Mouse (Mus musculus): ENCODE data around the gene Eya2. TPM values are rescaled to one million over a fixed set of nuclear protein-coding genes. Genes with fewer than 3 reads are reported as not detected.

The Eya2 gene
- polyA plus RNA-seq, 1 experiment: 2.4 TPM

GRCm38 (mm10) chr2:165691016-165691415, 96.2 kb downstream of the Eya2 start:
- Histone ChIP-seq H3K27ac (ENCODE audit: control insufficient read depth, insufficient read depth, low read depth, low read length, poor library complexity) (no peak overlapping the region), H3K4me1 (ENCODE audit: control insufficient read depth, insufficient read depth, low read length) (no peaks in the 10 kb centered on the region), H3K4me3 (replicated peaks; ENCODE audit: control insufficient read depth, low read depth, low read length) (no peak overlapping the region)
- TF ChIP-seq POLR2A (IDR thresholded peaks at IDR 0.05; ENCODE audit: borderline replicate concordance, control insufficient read depth, low read depth, low read length): no peak
- no peak for TF ChIP-seq CTCF (IDR thresholded peaks at IDR 0.05; ENCODE audit: control insufficient read depth, insufficient read depth, low read length)
- WGBS: 67% methylated on average over 3 of the region's 3 CpGs

GRCm38 (mm10) chr2:165692944-165693660, 98.3 kb downstream of the Eya2 start:
- Histone ChIP-seq H3K4me3 (replicated peaks; ENCODE audit: control insufficient read depth, low read depth, low read length) (no peak overlapping the region), H3K27ac (ENCODE audit: control insufficient read depth, insufficient read depth, low read depth, low read length, poor library complexity) (no peak overlapping the region), H3K4me1 (ENCODE audit: control insufficient read depth, insufficient read depth, low read length) (no peaks in the 10 kb centered on the region)
- TF ChIP-seq POLR2A (IDR thresholded peaks at IDR 0.05; ENCODE audit: borderline replicate concordance, control insufficient read depth, low read depth, low read length): no peak
- TF ChIP-seq CTCF (IDR thresholded peaks at IDR 0.05; ENCODE audit: control insufficient read depth, insufficient read depth, low read length): peak; percentile 36; the same call in 1 of the 2 replicates
- WGBS: 10% methylated on average over 4 of the region's 4 CpGs

- TF ChIP-seq POLR2A (IDR thresholded peaks at IDR 0.05; ENCODE audit: borderline replicate concordance, control insufficient read depth, low read depth, low read length): no peak
- TF ChIP-seq CTCF (IDR thresholded peaks at IDR 0.05; ENCODE audit: control insufficient read depth, insufficient read depth, low read length): no peak
- no peak overlapping the region for H3K27ac ChIP-seq (ENCODE audit: control insufficient read depth, insufficient read depth, low read depth, low read length, poor library complexity)
- H3K4me3 ChIP-seq (replicated peaks; ENCODE audit: control insufficient read depth, low read depth, low read length): no peak overlapping the region
- 87% methylated on average over 6 of the region's 6 CpGs for WGBS
- H3K4me1 ChIP-seq (ENCODE audit: control insufficient read depth, insufficient read depth, low read length): no peaks in the 10 kb centered on the region
These were observed 99.9 kb downstream of the Eya2 start for GRCm38 (mm10) chr2:165694767-165695166.

DNA sequence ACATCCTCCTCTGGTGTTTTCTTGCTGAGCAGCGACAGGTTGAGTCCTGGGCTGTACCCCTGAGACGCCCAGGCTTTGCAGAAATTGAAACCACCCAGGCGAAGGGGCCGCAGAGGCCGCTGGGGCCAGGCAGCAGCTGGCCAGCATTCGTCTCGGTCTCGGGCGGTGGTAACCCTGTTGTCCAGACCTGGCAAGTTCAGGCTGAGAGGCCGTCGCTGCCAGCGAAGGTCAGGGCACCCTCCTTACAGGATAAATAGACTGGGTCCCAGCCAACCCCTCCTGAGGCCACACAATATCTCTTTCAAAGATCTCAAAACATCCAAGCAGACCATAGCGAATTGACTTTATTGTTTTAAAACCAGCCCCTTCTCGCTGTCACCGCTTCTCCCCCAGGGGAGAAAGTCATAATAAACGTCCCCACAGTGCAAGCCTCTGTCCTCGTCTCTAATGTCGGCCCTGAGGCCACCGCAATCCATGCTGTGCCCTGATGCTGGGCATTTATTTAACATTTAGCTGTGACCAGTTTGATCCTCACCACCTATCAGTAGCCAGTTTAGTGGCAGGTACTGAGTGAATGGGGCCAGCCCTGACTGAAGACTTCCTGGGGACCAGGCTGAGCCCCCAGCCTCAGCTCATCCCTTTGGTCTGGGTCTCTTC, 105.5 kb downstream of the Eya2 start:
- WGBS: 86% methylated on average over 19 of the region's 19 CpGs
- H3K27ac ChIP-seq (ENCODE audit: control insufficient read depth, insufficient read depth, low read depth, low read length, poor library complexity): no peak overlapping the region
- no peak overlapping the region for H3K4me3 ChIP-seq (replicated peaks; ENCODE audit: control insufficient read depth, low read depth, low read length)
- no peak for TF ChIP-seq POLR2A (IDR thresholded peaks at IDR 0.05; ENCODE audit: borderline replicate concordance, control insufficient read depth, low read depth, low read length)
- no peak for TF ChIP-seq CTCF (IDR thresholded peaks at IDR 0.05; ENCODE audit: control insufficient read depth, insufficient read depth, low read length)
- no peaks in the 10 kb centered on the region; the same call in 1 of the 2 replicates for H3K4me1 ChIP-seq (ENCODE audit: control insufficient read depth, insufficient read depth, low read length)

DNA sequence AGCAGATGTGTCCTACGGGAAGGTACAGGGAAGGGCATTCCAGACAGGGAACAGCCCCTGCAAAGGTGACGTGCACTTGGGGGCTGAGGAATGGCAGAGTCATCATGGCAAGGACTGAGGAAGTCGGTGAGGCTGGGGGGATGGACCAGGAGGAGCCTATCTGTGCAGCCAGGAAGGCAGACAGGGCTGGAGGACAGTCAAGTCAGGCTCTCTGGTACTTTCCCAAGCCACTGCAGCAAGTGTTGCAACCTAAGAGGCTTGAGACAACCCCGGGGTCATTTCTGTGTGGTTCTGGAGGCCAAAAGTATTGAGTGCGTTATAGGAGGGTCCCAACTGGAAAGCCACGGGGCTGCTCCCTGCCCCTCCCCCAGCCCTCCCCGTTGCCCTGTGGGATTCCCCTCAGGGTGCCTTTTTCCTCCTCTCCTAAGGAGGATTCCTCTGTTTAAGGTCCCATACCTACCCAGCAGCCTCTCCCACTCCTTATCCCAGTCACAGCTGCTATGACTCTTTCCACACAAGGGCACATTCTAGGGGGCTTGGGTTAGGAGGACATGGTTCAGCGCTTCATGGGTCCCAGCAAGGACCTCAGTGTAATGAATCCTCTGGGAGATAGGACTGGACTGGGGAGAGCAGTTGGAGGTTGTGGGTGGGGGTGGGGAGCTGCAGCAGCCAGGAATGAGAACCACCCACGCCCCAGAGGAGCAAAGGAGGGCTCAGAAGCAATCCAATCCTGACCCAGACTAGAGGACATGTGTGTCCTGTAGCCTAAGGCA, 108.4 kb downstream of the Eya2 start:
- 56% methylated on average over 9 of the region's 9 CpGs for WGBS

DNA sequence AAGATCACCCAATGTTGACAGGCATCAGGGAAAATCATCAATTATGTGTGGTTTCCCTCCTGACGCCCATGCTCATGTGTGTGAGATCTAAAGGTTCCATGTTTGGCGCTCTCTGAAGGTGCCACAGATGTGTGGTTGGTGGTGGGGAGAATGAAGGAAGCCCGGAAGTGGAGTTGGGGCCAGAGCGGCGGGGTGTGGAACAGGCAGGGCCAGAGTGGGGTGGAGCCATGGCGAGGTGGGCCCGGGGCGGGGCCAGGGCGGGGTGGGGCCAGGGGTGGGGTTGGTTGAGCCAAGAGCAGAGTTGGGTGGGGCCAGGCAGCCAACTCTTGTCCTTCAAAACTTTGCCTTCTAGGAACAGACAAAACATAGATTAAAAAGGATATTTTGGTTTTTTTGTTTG, 113.4 kb downstream of the Eya2 start:
- 64% methylated on average over 9 of the region's 9 CpGs for WGBS
- H3K4me1 ChIP-seq (ENCODE audit: control insufficient read depth, insufficient read depth, low read length): no peaks in the 10 kb centered on the region; the same call in 1 of the 2 replicates
- TF ChIP-seq POLR2A (IDR thresholded peaks at IDR 0.05; ENCODE audit: borderline replicate concordance, control insufficient read depth, low read depth, low read length) (no peak), CTCF (IDR thresholded peaks at IDR 0.05; ENCODE audit: control insufficient read depth, insufficient read depth, low read length) (no peak)
- no peak overlapping the region for H3K27ac ChIP-seq (ENCODE audit: control insufficient read depth, insufficient read depth, low read depth, low read length, poor library complexity)
- no peak overlapping the region for H3K4me3 ChIP-seq (replicated peaks; ENCODE audit: control insufficient read depth, low read depth, low read length)

More for the DNA sequence above, 108.4 kb downstream of the Eya2 start:
- Histone ChIP-seq H3K27ac (ENCODE audit: control insufficient read depth, insufficient read depth, low read depth, low read length, poor library complexity) (no peak overlapping the region), H3K4me3 (replicated peaks; ENCODE audit: control insufficient read depth, low read depth, low read length) (no peak overlapping the region), H3K4me1 (ENCODE audit: control insufficient read depth, insufficient read depth, low read length) (no peaks in the 10 kb centered on the region; the same call in 1 of the 2 replicates)
- TF ChIP-seq POLR2A (IDR thresholded peaks at IDR 0.05; ENCODE audit: borderline replicate concordance, control insufficient read depth, low read depth, low read length): no peak
- TF ChIP-seq CTCF (IDR thresholded peaks at IDR 0.05; ENCODE audit: control insufficient read depth, insufficient read depth, low read length): no peak

GRCm38 (mm10) chr2:165716688-165717087, 121.9 kb downstream of the Eya2 start:
- no peak overlapping the region for H3K27ac ChIP-seq (ENCODE audit: control insufficient read depth, insufficient read depth, low read depth, low read length, poor library complexity)
- 79% methylated on average over 6 of the region's 6 CpGs for WGBS
- TF ChIP-seq CTCF (IDR thresholded peaks at IDR 0.05; ENCODE audit: control insufficient read depth, insufficient read depth, low read length) (peak; percentile 54), POLR2A (IDR thresholded peaks at IDR 0.05; ENCODE audit: borderline replicate concordance, control insufficient read depth, low read depth, low read length) (no peak)

More at GRCm38 (mm10) chr2:165716688-165717087, 121.9 kb downstream of the Eya2 start:
- H3K4me3 ChIP-seq (replicated peaks; ENCODE audit: control insufficient read depth, low read depth, low read length): no peak overlapping the region
- no peaks in the 10 kb centered on the region for H3K4me1 ChIP-seq (ENCODE audit: control insufficient read depth, insufficient read depth, low read length)
